Mouse (Mus musculus): ENCODE data around the gene Jak2. TPM values are rescaled to one million over a fixed set of nuclear protein-coding genes. Genes with fewer than 3 reads are reported as not detected.

The Jak2 gene
- polyA plus RNA-seq, 1 experiment from 2014 or later = 14.4 TPM

GRCm38 (mm10) chr19:29228989-29229388 lies 22.6 kb upstream of the Jak2 start:
- no peaks in the 10 kb centered on the region for H3K27me3 ChIP-seq
- H3K9ac ChIP-seq = no peak overlapping the region
- H3K4me3 ChIP-seq = no peak overlapping the region
- no peak overlapping the region for H3K27ac ChIP-seq
- H3K9me3 ChIP-seq = no peaks in the 10 kb centered on the region; the same call in 1 of the 2 replicates
- no peak for ATAC-seq (ENCODE audit: insufficient number of reproducible peaks, insufficient read depth, low FRiP score, low TSS enrichment)
- H3K4me2 ChIP-seq (replicated peaks) = no peak overlapping the region
- WGBS = 63% methylated on average over 2 of the region's 2 CpGs
- no peaks in the 10 kb centered on the region for H3K36me3 ChIP-seq
- no peaks in the 10 kb centered on the region for H3K4me1 ChIP-seq

DNA sequence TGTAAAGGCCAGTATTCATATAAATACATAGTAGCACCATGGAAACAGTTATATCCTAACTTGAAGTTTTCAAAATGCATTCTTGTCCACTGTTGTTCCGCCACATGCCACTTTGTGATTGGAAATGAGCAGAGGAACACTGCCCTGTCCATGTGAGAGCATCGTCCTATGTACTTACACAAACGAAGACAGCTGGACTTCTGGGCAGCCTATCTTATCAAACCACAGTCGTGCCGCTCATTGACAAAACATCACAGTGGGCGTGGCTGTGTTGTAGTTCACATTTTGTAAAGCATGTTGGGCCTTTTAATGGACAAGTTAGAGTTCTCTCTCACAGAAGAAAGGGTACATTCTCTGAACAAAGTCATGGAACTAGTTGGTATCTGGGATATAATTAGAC lies 18.9 kb upstream of the Jak2 start:
- Histone ChIP-seq H3K9me3 (no peaks in the 10 kb centered on the region), H3K4me1 (peaks cover 4% of the 10 kb centered on the region), H3K27me3 (no peaks in the 10 kb centered on the region), H3K4me2 (replicated peaks) (no peak overlapping the region), H3K4me3 (no peak overlapping the region), H3K9ac (no peak overlapping the region), H3K27ac (no peak overlapping the region), H3K36me3 (no peaks in the 10 kb centered on the region)
- no peak for ATAC-seq (ENCODE audit: insufficient number of reproducible peaks, insufficient read depth, low FRiP score, low TSS enrichment)
- 72% methylated on average over 6 of the region's 6 CpGs for WGBS

DNA sequence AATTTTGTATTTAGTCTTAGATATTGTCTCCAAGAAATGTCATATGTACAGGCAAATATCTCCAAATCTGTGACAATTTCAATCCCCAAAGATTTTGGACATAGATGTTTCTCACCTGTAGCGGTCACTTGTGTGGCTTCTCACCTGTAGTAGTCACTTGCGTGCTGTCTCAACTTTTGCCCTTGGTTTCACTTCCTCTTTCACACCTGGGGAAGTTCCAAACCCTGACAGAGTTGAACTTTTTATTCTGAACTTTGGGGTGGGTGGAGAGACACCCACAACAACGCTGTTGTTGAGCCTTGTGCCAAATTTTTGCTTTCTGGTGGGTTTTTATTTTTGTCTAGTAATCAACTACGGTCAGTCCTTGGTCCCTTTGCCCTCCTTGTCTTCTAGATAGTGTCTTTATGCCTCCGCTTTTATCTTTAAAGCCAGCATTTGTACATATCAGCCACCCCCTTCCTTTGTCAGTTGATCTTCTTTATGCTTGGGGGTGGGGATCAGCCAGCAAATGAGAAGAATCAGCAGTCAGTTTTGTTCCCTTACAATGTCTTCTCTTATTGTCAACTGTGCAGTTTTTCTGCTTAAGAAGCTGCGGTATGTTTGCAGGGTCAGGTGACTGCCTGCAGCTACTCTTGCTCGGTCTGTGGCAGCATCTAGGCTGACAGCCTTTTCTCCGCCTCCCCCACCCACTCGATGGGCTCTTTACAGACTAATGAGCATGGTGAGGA lies 14.8 kb upstream of the Jak2 start:
- 53% methylated on average over 9 of the region's 9 CpGs for WGBS
- H3K27ac ChIP-seq = no peak overlapping the region
- H3K4me3 ChIP-seq = no peak overlapping the region
- peaks cover 10% of the 10 kb centered on the region for H3K4me1 ChIP-seq
- no peaks in the 10 kb centered on the region for H3K9me3 ChIP-seq
- no peak overlapping the region for H3K9ac ChIP-seq
- ATAC-seq (ENCODE audit: insufficient number of reproducible peaks, insufficient read depth, low FRiP score, low TSS enrichment) = no peak
- no peak overlapping the region for H3K4me2 ChIP-seq (replicated peaks)
- H3K36me3 ChIP-seq = no peaks in the 10 kb centered on the region
- H3K27me3 ChIP-seq = no peaks in the 10 kb centered on the region

DNA sequence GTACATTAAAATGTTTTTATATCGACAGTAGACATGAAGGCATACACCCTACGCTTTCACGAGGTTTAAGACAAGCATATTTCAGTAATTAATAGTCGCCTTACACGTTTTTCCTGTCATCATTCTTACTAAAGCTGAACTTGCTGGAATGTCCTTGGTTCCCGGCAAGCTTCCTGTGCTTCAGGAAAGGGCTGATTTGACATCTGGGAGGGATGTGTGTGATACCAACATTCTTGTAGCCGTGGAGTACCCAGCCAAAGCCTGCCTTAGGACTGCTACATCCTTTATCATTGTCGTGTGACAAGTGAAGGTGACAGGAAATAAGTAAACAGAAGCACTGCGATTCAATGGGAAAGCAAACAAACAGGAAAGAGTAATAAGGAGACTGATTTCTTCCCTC lies 13.5 kb upstream of the Jak2 start:
- Histone ChIP-seq H3K4me3 (no peak overlapping the region), H3K9ac (no peak overlapping the region), H3K27me3 (no peaks in the 10 kb centered on the region), H3K4me2 (replicated peaks) (no peak overlapping the region), H3K27ac (no peak overlapping the region), H3K9me3 (no peaks in the 10 kb centered on the region), H3K36me3 (no peaks in the 10 kb centered on the region), H3K4me1 (peaks cover 10% of the 10 kb centered on the region)
- 34% methylated on average over 9 of the region's 9 CpGs for WGBS
- ATAC-seq (ENCODE audit: insufficient number of reproducible peaks, insufficient read depth, low FRiP score, low TSS enrichment) = no peak

DNA sequence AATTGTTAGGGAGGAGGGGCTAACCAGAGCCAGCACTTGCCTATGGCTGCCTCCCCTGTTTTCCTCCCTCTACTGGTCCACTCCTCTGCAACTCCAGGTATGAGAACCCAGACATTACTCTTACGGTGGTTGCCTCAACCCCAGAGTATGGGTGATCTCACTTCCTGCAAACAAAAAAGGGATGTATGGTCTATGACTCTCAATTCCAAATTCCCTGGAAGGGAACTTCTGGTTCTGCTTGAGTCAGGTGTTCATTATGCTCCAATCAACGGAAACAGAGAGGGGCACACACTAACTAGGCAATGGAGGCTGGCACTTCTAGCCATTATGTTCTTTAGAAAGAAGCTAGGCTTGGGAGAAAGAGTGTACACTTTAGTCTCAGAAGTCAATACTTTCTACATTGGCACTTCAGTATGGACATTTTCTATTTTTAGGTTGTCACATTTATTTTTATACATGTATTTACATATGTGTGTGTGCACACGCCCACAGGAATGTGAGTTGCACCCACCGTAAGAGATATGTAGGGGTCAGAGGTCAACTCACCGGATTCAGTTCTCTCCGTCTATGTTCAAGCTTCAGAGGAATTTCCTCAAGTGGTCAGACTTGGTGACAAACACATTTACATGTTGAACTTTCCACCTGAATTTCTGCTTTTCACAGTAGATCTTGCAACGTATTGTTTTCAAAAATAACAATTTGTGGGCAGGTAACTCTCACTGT lies 12.0 kb upstream of the Jak2 start:
- WGBS = 80% methylated on average over 7 of the region's 7 CpGs
- no peak overlapping the region for H3K4me2 ChIP-seq (replicated peaks)

GRCm38 (mm10) chr19:29240676-29241075 lies 11.0 kb upstream of the Jak2 start:
- no peak overlapping the region for H3K4me3 ChIP-seq
- H3K9ac ChIP-seq = no peak overlapping the region
- no peaks in the 10 kb centered on the region for H3K27me3 ChIP-seq
- no peak overlapping the region for H3K27ac ChIP-seq
- no peaks in the 10 kb centered on the region for H3K9me3 ChIP-seq
- no peaks in the 10 kb centered on the region for H3K36me3 ChIP-seq
- H3K4me1 ChIP-seq = peaks cover 10% of the 10 kb centered on the region
- no peak for ATAC-seq (ENCODE audit: insufficient number of reproducible peaks, insufficient read depth, low FRiP score, low TSS enrichment)
- H3K4me2 ChIP-seq (replicated peaks) = no peak overlapping the region
- WGBS = 62% methylated on average over 2 of the region's 2 CpGs

More for the DNA sequence above, 12.0 kb upstream of the Jak2 start:
- no peak overlapping the region for H3K9ac ChIP-seq
- H3K4me3 ChIP-seq = no peak overlapping the region
- H3K27ac ChIP-seq = no peak overlapping the region
- H3K36me3 ChIP-seq = no peaks in the 10 kb centered on the region
- H3K9me3 ChIP-seq = no peaks in the 10 kb centered on the region
- no peaks in the 10 kb centered on the region for H3K27me3 ChIP-seq
- peaks cover 10% of the 10 kb centered on the region for H3K4me1 ChIP-seq
- no peak for ATAC-seq (ENCODE audit: insufficient number of reproducible peaks, insufficient read depth, low FRiP score, low TSS enrichment)

GRCm38 (mm10) chr19:29241581-29241980 lies 10.0 kb upstream of the Jak2 start:
- no peaks in the 10 kb centered on the region for H3K9me3 ChIP-seq
- H3K36me3 ChIP-seq = no peaks in the 10 kb centered on the region
- no peak overlapping the region for H3K4me3 ChIP-seq
- WGBS = 74% methylated on average over 10 of the region's 10 CpGs
- no peak overlapping the region for H3K4me2 ChIP-seq (replicated peaks)
- no peak for ATAC-seq (ENCODE audit: insufficient number of reproducible peaks, insufficient read depth, low FRiP score, low TSS enrichment)
- H3K9ac ChIP-seq = no peak overlapping the region
- peaks cover 10% of the 10 kb centered on the region for H3K4me1 ChIP-seq
- H3K27me3 ChIP-seq = no peaks in the 10 kb centered on the region
- no peak overlapping the region for H3K27ac ChIP-seq

- Histone ChIP-seq H3K4me3 (peak overlapping the region; percentile 91), H3K27ac (no peak overlapping the region), H3K36me3 (no peaks in the 10 kb centered on the region), H3K4me1 (peaks cover 27% of the 10 kb centered on the region; the same call in 1 of the 2 replicates), H3K9me3 (no peaks in the 10 kb centered on the region), H3K27me3 (no peaks in the 10 kb centered on the region), H3K9ac (peak overlapping the region; percentile 98), H3K4me2 (replicated peaks) (peak overlapping the region; percentile 80)
- WGBS = 71% methylated on average over 4 of the region's 4 CpGs
- ATAC-seq (ENCODE audit: insufficient number of reproducible peaks, insufficient read depth, low FRiP score, low TSS enrichment) = no peak
Measured at GRCm38 (mm10) chr19:29249933-29250332, 1.7 kb upstream of the Jak2 start.

DNA sequence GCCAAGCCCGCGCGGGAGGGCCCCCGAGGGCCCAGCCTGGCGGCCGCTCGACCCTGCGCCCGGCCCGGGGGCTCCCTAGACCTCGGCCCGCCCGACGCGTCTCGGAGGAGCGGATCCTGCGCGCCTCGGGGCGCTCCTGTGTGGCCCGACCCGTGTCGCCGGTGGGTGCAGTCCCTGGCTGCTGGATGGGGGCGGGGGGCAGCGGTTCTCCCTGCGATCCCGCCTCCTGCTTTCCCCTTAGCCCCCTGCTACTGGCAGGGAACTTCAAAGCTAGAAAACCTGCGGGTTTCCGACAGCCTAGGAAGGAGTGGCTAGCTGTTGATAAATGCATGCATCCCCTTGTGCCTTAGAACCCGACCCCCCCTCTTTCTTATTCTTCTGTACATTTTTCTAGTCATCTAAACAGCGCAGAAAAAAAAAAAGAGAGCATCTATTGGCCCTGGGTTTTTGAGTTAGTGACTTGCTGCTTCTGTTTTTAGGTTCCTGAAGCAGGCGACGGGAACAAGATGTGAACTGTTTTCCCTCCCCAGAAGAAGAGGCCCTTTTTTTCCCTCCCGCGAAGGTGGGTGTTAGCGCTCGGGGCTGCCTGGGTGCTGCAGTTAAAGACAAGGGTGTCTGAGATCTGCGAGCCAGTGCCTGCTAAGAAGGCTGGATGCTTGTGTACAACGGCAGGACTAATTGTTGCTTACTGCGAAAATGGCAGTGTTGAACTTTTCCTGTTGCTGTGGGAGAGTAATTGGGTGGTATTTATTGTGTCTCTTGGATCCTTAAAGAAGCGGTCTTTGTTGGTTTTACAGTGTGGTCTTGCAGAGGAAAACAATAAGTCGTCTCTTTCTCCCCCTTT lies 552 bp downstream of the Jak2 start:
- Histone ChIP-seq H3K36me3 (no peaks in the 10 kb centered on the region), H3K27ac (peak overlapping the region; percentile 95), H3K4me1 (peaks cover 27% of the 10 kb centered on the region; the same call in 1 of the 2 replicates), H3K9ac (peak overlapping the region; percentile 98), H3K27me3 (no peaks in the 10 kb centered on the region), H3K9me3 (no peaks in the 10 kb centered on the region), H3K4me2 (replicated peaks) (peak overlapping the region; percentile 80), H3K4me3 (peak overlapping the region; percentile 91)
- 1% methylated on average over 43 of the region's 44 CpGs for WGBS
- peak; percentile 65 for ATAC-seq (ENCODE audit: insufficient number of reproducible peaks, insufficient read depth, low FRiP score, low TSS enrichment)

DNA sequence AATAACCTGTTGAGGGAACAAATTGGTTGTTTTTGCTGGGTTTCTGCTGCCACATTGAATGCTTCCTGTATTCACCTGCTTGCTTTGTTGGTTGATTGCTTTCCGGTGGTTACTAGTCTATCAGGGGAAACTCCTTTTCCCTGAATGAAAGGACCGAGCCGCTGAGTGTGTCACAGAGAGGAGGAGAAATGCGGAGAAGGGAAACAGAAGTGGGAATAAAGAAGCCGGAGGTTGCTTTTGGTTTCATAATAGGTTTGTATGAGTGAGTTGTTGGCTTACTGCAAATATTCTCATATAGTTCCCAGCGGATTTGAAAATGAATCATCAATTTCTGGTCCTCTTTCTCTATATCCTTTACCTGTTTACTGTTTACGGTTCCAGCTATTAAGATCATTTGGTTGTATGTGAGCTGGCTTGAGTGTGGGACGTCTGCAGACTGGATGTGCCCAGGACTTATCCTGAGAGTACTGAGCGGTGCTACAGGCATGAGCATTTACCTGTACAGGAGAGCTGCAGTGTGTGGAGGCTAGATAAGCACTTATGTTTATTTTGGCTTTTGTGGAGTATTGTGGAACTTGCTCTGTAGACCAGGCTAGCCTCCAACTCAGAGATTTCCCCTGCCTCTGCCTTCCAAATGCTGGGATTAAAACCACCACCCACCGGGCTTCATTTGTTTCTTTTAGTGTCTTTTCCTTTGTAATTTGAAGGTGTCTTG lies 1.4 kb downstream of the Jak2 start:
- H3K36me3 ChIP-seq = no peaks in the 10 kb centered on the region
- H3K4me2 ChIP-seq (replicated peaks) = peak overlapping the region; percentile 80
- no peak for ATAC-seq (ENCODE audit: insufficient number of reproducible peaks, insufficient read depth, low FRiP score, low TSS enrichment)
- peaks cover 27% of the 10 kb centered on the region; the same call in 1 of the 2 replicates for H3K4me1 ChIP-seq
- no peaks in the 10 kb centered on the region for H3K9me3 ChIP-seq
- H3K4me3 ChIP-seq = peak overlapping the region; percentile 91
- H3K27ac ChIP-seq = no peak overlapping the region
- H3K9ac ChIP-seq = peak overlapping the region; percentile 98
- no peaks in the 10 kb centered on the region for H3K27me3 ChIP-seq
- 27% methylated on average over 10 of the region's 10 CpGs for WGBS

DNA sequence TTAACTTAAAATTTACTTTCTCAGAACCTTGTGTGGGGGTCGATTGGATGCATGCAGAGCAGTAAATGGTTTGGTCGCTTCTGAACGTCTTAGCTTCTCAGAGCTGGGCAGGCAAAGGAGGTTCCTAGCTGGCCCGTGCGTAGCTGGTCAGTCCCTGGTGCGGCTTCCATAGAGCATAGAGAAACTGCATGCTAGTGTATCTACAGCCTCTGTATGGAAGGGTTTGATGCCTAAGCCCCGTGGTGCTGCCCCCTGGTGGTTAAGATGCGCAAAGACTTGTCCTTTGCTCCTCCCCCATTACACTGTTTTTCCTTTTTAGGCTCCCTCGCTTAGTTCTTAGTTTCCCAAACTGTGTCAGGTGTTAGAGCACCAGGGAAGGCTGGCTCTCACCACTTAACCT lies 2.1 kb downstream of the Jak2 start:
- H3K27me3 ChIP-seq = no peaks in the 10 kb centered on the region
- 3% methylated on average over 9 of the region's 9 CpGs for WGBS
- peak overlapping the region; percentile 91; the same call in 1 of the 2 replicates for H3K4me3 ChIP-seq
- peak; percentile 57 for ATAC-seq (ENCODE audit: insufficient number of reproducible peaks, insufficient read depth, low FRiP score, low TSS enrichment)
- H3K9me3 ChIP-seq = no peaks in the 10 kb centered on the region
- H3K9ac ChIP-seq = no peak overlapping the region
- no peaks in the 10 kb centered on the region for H3K36me3 ChIP-seq
- peak overlapping the region; percentile 80 for H3K4me2 ChIP-seq (replicated peaks)
- H3K4me1 ChIP-seq = peaks cover 27% of the 10 kb centered on the region; the same call in 1 of the 2 replicates
- H3K27ac ChIP-seq = no peak overlapping the region
